Mouse (Mus musculus) spleen, postnatal 10 days (tissue): ENCODE results near the gene Chkb.
A peak's percentile ranks its signal among the peaks of the same experiment; 100 is the strongest.

Experiments
- DNase-seq, 2 experiments: peaks; one replicate each; pipeline ENCODE4 v3.0.0; 2021 to 2022; ENCODE audit warnings: low spot score in 2 of 2

Chkb gene

GRCm38 (mm10) chr15:89429352-89430221 is at the start of gene Chkb, which contains the start of the genes C730034F03Rik and Gm44502:
Gene Chkb, minus strand, starts transcription at chr15:89429908.
Gene C730034F03Rik, plus strand, starts transcription at chr15:89429589.
Gene Gm44502, minus strand, starts transcription at chr15:89429696.
- DNase-seq: peak; percentile 86 to 94

GRCm38 (mm10) chr15:89478622-89479021 is 48.9 kb upstream of the Chkb start:
- no peak for DNase-seq

GRCm38 (mm10) chr15:89477806-89478205 is 48.1 kb upstream of the Chkb start:
- DNase-seq: no peak

GRCm38 (mm10) chr15:89477091-89477491 is 47.4 kb upstream of the Chkb start, which contains the start of gene Arsa:
Gene Arsa, minus strand, starts transcription at chr15:89477425.
- no peak for DNase-seq

- DNase-seq: no peak
Measured at GRCm38 (mm10) chr15:89476475-89476815, 46.7 kb upstream of the Chkb start.

- DNase-seq: peak; percentile 80 to 94
Measured at GRCm38 (mm10) chr15:89475611-89476474, 46.1 kb upstream of the Chkb start.

GRCm38 (mm10) chr15:89475293-89475600 is 45.5 kb upstream of the Chkb start:
- no peak for DNase-seq

GRCm38 (mm10) chr15:89474596-89475292 is 45.0 kb upstream of the Chkb start:
- peak in 1 of 2 experiments; percentile 40 for DNase-seq

GRCm38 (mm10) chr15:89473921-89474320 is 44.2 kb upstream of the Chkb start:
- no peak for DNase-seq

- DNase-seq: no peak
Measured at GRCm38 (mm10) chr15:89473370-89473769, 43.7 kb upstream of the Chkb start.

GRCm38 (mm10) chr15:89471476-89471875 is 41.8 kb upstream of the Chkb start:
- DNase-seq: no peak

- DNase-seq: no peak
Measured at GRCm38 (mm10) chr15:89468577-89468976, 38.9 kb upstream of the Chkb start.

GRCm38 (mm10) chr15:89465052-89465451 is 35.3 kb upstream of the Chkb start:
- no peak for DNase-seq

- DNase-seq: no peak
Measured at GRCm38 (mm10) chr15:89463334-89464235, 33.9 kb upstream of the Chkb start.

GRCm38 (mm10) chr15:89462176-89462575 is 32.5 kb upstream of the Chkb start:
- DNase-seq: no peak

GRCm38 (mm10) chr15:89461321-89461720 is 31.6 kb upstream of the Chkb start:
- DNase-seq: no peak

GRCm38 (mm10) chr15:89460298-89460697 is 30.6 kb upstream of the Chkb start:
- no peak for DNase-seq

GRCm38 (mm10) chr15:89459821-89460220 is 30.1 kb upstream of the Chkb start:
- DNase-seq: no peak

- no peak for DNase-seq
Measured at GRCm38 (mm10) chr15:89458942-89459341, 29.2 kb upstream of the Chkb start.

GRCm38 (mm10) chr15:89455642-89456041 is 25.9 kb upstream of the Chkb start:
- no peak for DNase-seq

- no peak for DNase-seq
Measured at GRCm38 (mm10) chr15:89454857-89455256, 25.1 kb upstream of the Chkb start.
